Mouse (Mus musculus) liver, adult 2 months (tissue): Measurements from ENCODE around the gene Alx3. TPM values are rescaled to one million over a fixed set of nuclear protein-coding genes. Genes with fewer than 3 reads are reported as not detected.

Source experiments
- DNase-seq: peaks from one replicate; pipeline ENCODE4 v3.0.0-alpha.2; 2011; ENCODE audit warnings: low read depth, low spot score; ENCODE audit errors: extremely low read depth
- H3K27ac ChIP-seq: fragments of 200-500 bp; replicated peaks from 2 replicates; pipeline ENCODE4 v1.5.1; 2012; ENCODE audit warnings: low read depth, mild to moderate bottlenecking, control low read depth, inconsistent platforms, low read length; ENCODE audit not compliant: insufficient read depth
- H3K27me3 ChIP-seq: fragments of 200-500 bp; 2 replicates; pipeline ENCODE4 v1.6.1; 2012; ENCODE audit warnings: mild to moderate bottlenecking, moderate library complexity, low read length, inconsistent platforms; ENCODE audit not compliant: control insufficient read depth, insufficient read depth
- H3K36me3 ChIP-seq: fragments of 200-500 bp; 2 replicates; pipeline ENCODE4 v1.6.1; 2012; ENCODE audit warnings: low read length, inconsistent platforms; ENCODE audit not compliant: control insufficient read depth, insufficient read depth
- H3K4me1 ChIP-seq: fragments of 200-500 bp; 2 replicates; pipeline ENCODE4 v1.6.1; 2011; ENCODE audit warnings: low read length; ENCODE audit not compliant: control insufficient read depth, insufficient read depth
- H3K4me3 ChIP-seq: fragments of 200-500 bp; 2 replicates; pipeline ENCODE4 v1.5.1; 2011; ENCODE audit warnings: low read depth, mild to moderate bottlenecking, control low read depth, low read length, moderate library complexity; ENCODE audit not compliant: insufficient read depth
- H3K79me2 ChIP-seq: fragments of 200-500 bp; 2 replicates; pipeline ENCODE4 v1.6.1; 2012; ENCODE audit warnings: inconsistent platforms, mild to moderate bottlenecking, low read length, moderate library complexity; ENCODE audit not compliant: control insufficient read depth, insufficient read depth
- H3K9ac ChIP-seq: fragments of 200-500 bp; 2 replicates; pipeline ENCODE4 v1.6.1; 2012; ENCODE audit warnings: low read depth, mild to moderate bottlenecking, control low read depth, inconsistent platforms, low read length
- CTCF ChIP-seq: fragments of 200-500 bp; IDR thresholded peaks from 2 replicates; pipeline ENCODE4 v1.5.1; 2011; ENCODE audit warnings: low read depth, low read length, control low read depth
- POLR2A ChIP-seq: fragments of 200-500 bp; IDR thresholded peaks from 2 replicates; pipeline ENCODE4 v1.6.1; 2011; ENCODE audit warnings: low read length, control low read depth; ENCODE audit not compliant: insufficient read depth; ENCODE audit errors: extremely low read depth
- WGBS: fragments of 180-500 bp; shearing (Covaris S2); methylation state at CpG from one replicate; pipeline ENCODE4 v1.1.7; 2018; 5-methylcytosine and 5-hydroxymethylcytosine counted together
- polyA plus RNA-seq: library from polyadenylated mRNA; depleted of rRNA; stranded (reverse); fragments of >200 nt; gene quantifications from 2 replicates; pipeline ENCODE4 v1.2.3, GENCODE M21; 2012
- total RNA-seq: library from RNA; depleted of rRNA; stranded (reverse); fragments of >200 nt; gene quantifications from 2 replicates; pipeline ENCODE4 v1.2.3, GENCODE M21; 2014

Gene Alx3
- total and polyA plus RNA-seq, 2 experiments = not detected

DNA sequence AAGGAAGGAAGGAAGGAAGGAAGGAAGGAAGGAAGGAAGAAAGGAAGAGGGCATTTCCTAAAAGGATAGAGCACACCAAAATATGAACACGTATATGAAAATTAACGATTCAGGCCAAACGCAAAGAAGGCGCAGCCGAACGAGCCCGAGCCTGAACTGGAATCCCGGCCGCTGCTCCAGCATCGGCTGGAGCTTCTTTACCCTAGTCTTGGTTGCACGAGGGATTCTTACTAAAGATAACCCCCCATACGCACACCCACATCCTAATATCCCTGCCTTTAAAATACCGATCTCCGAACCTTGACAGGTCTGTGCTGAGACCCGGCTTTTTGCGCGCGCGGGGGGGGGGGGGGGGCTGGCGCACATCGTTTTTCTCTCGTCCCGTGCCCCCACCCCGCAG lies 2.3 kb downstream of the Alx3 start:
- Histone ChIP-seq H3K4me1 (no peaks in the 10 kb centered on the region; the same call in 1 of the 2 replicates), H3K79me2 (no peaks in the 10 kb centered on the region), H3K27ac (no peak overlapping the region), H3K36me3 (no peaks in the 10 kb centered on the region), H3K4me3 (no peak overlapping the region), H3K9ac (no peak overlapping the region), H3K27me3 (peaks cover 31% of the 10 kb centered on the region)
- DNase-seq = no peak
- WGBS = 8% methylated on average over 24 of the region's 24 CpGs
- TF ChIP-seq CTCF (no peak), POLR2A (no peak)

DNA sequence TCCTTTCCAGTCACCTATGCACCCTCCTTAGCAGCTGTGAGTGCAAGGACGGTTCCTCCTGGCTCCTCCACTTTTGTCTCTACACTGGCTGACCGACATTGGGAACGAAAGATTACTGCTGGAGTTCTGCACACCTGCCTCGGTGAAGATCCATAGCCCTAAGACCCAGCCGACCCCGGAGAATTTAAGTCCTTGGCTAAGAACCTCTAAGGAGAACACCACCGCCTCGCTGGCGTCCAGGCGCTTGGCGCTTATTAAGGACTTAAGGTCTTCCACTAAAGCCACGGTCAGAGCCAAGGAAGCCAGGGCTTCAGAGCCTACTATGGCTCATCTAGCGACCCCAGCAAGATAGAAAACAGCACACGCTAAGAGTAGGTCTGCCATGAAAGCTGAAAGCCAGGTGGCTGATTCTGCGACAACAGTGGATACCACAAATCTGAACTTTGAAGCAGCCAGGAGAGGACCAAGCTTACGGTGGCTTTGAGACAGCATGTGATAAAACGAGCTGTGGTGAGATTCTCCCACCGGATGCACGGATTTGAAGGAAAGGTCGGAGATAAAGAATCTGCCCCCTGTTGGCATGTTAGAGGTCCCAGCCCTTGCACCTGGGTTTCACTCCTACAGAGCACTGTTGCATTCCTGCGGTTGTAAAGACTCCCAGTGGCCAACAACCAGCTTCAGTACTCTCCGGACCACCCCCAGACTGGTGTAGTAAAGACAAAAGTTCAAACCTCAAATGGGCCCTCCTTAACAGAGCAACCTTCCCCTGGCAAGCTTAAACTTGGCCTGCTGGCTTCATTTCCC lies 3.0 kb downstream of the Alx3 start:
- Histone ChIP-seq H3K27me3 (peaks cover 31% of the 10 kb centered on the region), H3K36me3 (no peaks in the 10 kb centered on the region), H3K79me2 (no peaks in the 10 kb centered on the region), H3K9ac (no peak overlapping the region), H3K4me1 (no peaks in the 10 kb centered on the region; the same call in 1 of the 2 replicates), H3K4me3 (no peak overlapping the region), H3K27ac (no peak overlapping the region)
- no peak for DNase-seq
- TF ChIP-seq POLR2A (no peak), CTCF (no peak)
- WGBS = 19% methylated on average over 22 of the region's 22 CpGs

DNA sequence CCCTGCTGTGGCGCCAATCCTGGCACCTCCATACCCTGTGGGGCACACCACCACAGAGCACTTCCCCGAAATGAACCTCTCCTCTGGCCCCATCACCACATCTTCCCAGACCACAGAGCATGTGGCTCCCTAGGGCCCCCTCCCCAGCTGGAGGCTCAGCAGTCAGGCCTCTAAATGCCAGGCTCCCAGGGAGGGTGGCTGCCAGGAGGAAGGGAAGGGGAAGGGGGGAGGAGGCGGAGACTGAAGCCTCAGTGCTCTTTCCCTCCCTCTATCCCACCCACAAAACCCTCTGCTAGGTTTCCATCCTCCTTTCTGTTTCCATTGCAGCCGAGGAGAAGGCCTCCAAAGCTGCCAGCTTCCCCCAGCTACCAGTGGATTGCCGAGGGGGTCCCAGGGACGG lies 5.3 kb downstream of the Alx3 start:
- DNase-seq = no peak
- H3K9ac ChIP-seq = no peak overlapping the region
- no peak overlapping the region for H3K27ac ChIP-seq
- no peaks in the 10 kb centered on the region for H3K36me3 ChIP-seq
- TF ChIP-seq POLR2A (no peak), CTCF (no peak)
- no peaks in the 10 kb centered on the region for H3K79me2 ChIP-seq
- H3K4me1 ChIP-seq = no peaks in the 10 kb centered on the region; the same call in 1 of the 2 replicates
- 58% methylated on average over 6 of the region's 6 CpGs for WGBS
- H3K4me3 ChIP-seq = no peak overlapping the region
- H3K27me3 ChIP-seq = peaks cover 23% of the 10 kb centered on the region

DNA sequence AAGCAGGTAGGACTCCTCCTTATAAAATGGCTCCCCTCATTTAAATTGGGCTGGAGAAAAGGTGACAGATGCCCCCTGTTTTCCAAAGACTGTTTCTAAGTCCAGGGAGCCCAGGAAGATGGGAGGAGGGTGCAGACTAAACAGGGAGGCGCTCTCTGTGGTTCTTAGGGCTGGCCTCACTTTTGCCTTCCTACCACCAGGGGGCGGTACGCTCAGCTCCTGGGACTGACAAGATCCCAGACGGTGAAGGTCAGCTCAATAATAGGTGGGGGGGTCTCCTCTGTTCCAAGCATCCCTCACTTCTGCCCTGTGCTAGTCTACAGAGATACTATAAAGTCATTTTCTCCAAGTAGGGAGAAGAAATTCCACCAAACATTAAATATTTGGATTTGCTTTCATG lies 10.5 kb downstream of the Alx3 start:
- Histone ChIP-seq H3K36me3 (no peaks in the 10 kb centered on the region), H3K79me2 (no peaks in the 10 kb centered on the region), H3K27me3 (no peaks in the 10 kb centered on the region), H3K27ac (no peak overlapping the region), H3K4me3 (no peak overlapping the region), H3K4me1 (peaks cover 12% of the 10 kb centered on the region), H3K9ac (no peak overlapping the region)
- WGBS = 9% methylated on average over 4 of the region's 4 CpGs
- TF ChIP-seq CTCF (peak; percentile 93), POLR2A (no peak)
- DNase-seq = peak; percentile 37

DNA sequence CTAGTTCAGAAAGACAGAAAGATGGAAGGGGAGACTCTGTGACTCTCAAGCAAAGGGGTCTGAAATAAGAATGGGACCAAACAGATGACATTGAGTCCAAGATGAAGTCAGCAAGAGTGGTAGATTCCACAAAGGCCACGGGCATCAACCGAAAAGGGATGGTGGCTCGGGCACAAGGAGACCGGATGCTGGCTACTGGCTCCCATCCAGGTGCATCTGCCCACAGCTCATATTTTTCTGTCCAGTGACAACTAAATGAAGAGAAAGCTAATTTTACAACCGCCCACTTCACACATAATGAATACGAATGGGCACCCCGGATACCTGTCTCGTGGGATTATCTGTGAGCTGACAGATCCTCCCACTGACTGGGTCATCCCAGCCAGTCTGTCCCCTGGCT lies 12.4 kb downstream of the Alx3 start:
- no peak for TF ChIP-seq CTCF
- TF ChIP-seq POLR2A = no peak
- DNase-seq = no peak
- Histone ChIP-seq H3K27me3 (no peaks in the 10 kb centered on the region), H3K79me2 (no peaks in the 10 kb centered on the region), H3K4me3 (no peak overlapping the region), H3K36me3 (no peaks in the 10 kb centered on the region), H3K9ac (no peak overlapping the region), H3K27ac (no peak overlapping the region), H3K4me1 (peaks cover 12% of the 10 kb centered on the region)
- WGBS = 88% methylated on average over 8 of the region's 8 CpGs

DNA sequence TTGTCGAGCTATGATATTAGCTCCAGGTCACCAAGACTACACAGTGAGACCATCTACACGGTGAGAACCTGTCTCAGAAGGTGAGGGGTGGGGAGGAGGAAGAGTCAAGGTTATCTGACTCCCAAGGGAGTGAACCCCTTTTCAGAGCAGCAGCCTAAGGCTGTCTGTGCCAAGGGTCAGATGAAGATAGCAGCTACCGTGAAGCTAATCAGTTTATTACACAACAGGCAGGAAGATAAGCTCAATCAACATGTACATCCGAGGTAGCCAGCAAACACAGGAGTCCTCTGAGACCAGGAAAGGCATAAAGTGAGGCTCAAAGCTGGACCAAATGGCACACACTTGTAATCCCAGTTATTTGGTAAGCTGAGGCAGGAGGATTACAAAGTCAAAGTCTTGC lies 14.0 kb downstream of the Alx3 start:
- peaks cover under 1% of the 10 kb centered on the region; the same call in 1 of the 2 replicates for H3K36me3 ChIP-seq
- DNase-seq = peak; percentile 89
- H3K27ac ChIP-seq = no peak overlapping the region
- no peak for TF ChIP-seq POLR2A
- no peak for TF ChIP-seq CTCF
- H3K4me1 ChIP-seq = peaks cover 12% of the 10 kb centered on the region
- no peak overlapping the region for H3K4me3 ChIP-seq
- 16% methylated on average over 4 of the region's 4 CpGs for WGBS
- no peaks in the 10 kb centered on the region for H3K79me2 ChIP-seq
- no peaks in the 10 kb centered on the region for H3K27me3 ChIP-seq
- H3K9ac ChIP-seq = no peak overlapping the region
